Mouse (Mus musculus): ENCODE measurements around the gene Atf6. TPM values are rescaled to one million over a fixed set of nuclear protein-coding genes. Genes with fewer than 3 reads are reported as not detected.

Atf6 gene
- total and polyA plus RNA-seq, 3 experiments = 11.7 to 16.4 TPM; not detected in 1

- DNase-seq (ENCODE audit: low read depth, low spot score) = no peak
- no peak overlapping the region for H3K4me3 ChIP-seq (ENCODE audit: control insufficient read depth in 1 of 2, insufficient read depth in 1 of 2, low read depth in 2 of 2, low read length in 2 of 2)
- no peak overlapping the region for H3K27ac ChIP-seq (ENCODE audit: control insufficient read depth, low read depth, low read length)
- H3K4me1 ChIP-seq (ENCODE audit: control insufficient read depth in 1 of 2, insufficient read depth in 2 of 2, low read length in 2 of 2) = no peaks in the 10 kb centered on the region
- H3K9me3 ChIP-seq (replicated peaks; ENCODE audit: insufficient read depth, low read length) = no peaks in the 10 kb centered on the region
- no peaks in the 10 kb centered on the region for H3K79me2 ChIP-seq (ENCODE audit: control insufficient read depth, insufficient read depth, low read length, poor library complexity)
- no peaks in the 10 kb centered on the region for H3K27me3 ChIP-seq (ENCODE audit: control insufficient read depth in 1 of 2, insufficient read depth in 2 of 2, low read length in 2 of 2)
- H3K36me3 ChIP-seq (ENCODE audit: control insufficient read depth in 1 of 2, insufficient read depth in 2 of 2, low read length in 2 of 2) = peaks cover 0 to 5% of the 10 kb centered on the region in 2 experiments; a peak in 1 of 4 replicates
- H3K9ac ChIP-seq (ENCODE audit: control insufficient read depth, low read depth, low read length, poor library complexity, severe bottlenecking) = no peak overlapping the region
- no peak for TF ChIP-seq GATA1 (IDR thresholded peaks at IDR 0.05; ENCODE audit: low read depth, low read length)
- no peak for TF ChIP-seq POLR2AphosphoS2 (IDR thresholded peaks at IDR 0.05; ENCODE audit: low read length)
- TF ChIP-seq KAT2A (conservative IDR thresholded peaks at IDR 0.05; ENCODE audit: low read depth, low read length) = no peak
- no peak for TF ChIP-seq RAD21 (IDR thresholded peaks at IDR 0.05; ENCODE audit: low read depth, low read length)
- no peak for TF ChIP-seq MXI1 (IDR thresholded peaks at IDR 0.05; ENCODE audit: low read depth, low read length)
- no peak for TF ChIP-seq E2F4 (IDR thresholded peaks at IDR 0.05; ENCODE audit: borderline replicate concordance, low read depth, low read length)
- no peak for TF ChIP-seq MYC (IDR thresholded peaks at IDR 0.05; ENCODE audit: low read depth, low read length)
- no peak for TF ChIP-seq MEF2A (IDR thresholded peaks at IDR 0.05; ENCODE audit: extremely low read depth, insufficient replicate concordance, low read depth, low read length, poor library complexity, severe bottlenecking)
- TF ChIP-seq MAFK (IDR thresholded peaks at IDR 0.05; ENCODE audit: borderline replicate concordance, low read depth, low read length) = no peak
- TF ChIP-seq ZNF384 (IDR thresholded peaks at IDR 0.05; ENCODE audit: low read depth, low read length) = no peak
- no peak for TF ChIP-seq ZC3H11A (IDR thresholded peaks at IDR 0.05; ENCODE audit: low read depth, low read length)
- no peak for TF ChIP-seq NELFE (IDR thresholded peaks at IDR 0.05; ENCODE audit: low read depth, low read length)
- TF ChIP-seq SIN3A (IDR thresholded peaks at IDR 0.05; ENCODE audit: low read length) = no peak
- no peak for TF ChIP-seq CHD2 (IDR thresholded peaks at IDR 0.05; ENCODE audit: low read length)
- no peak for TF ChIP-seq POLR2A (IDR thresholded peaks at IDR 0.05; ENCODE audit: control insufficient read depth in 1 of 2, insufficient read depth in 1 of 2, low read depth in 1 of 2, low read length in 2 of 2, poor library complexity in 1 of 2)
Measured at GRCm38 (mm10) chr1:170815287-170816004, 52.1 kb downstream of the Atf6 start.

- Histone ChIP-seq H3K27ac (ENCODE audit: control insufficient read depth, low read depth, low read length) (no peak overlapping the region), H3K9ac (ENCODE audit: control insufficient read depth, low read depth, low read length, poor library complexity, severe bottlenecking) (no peak overlapping the region), H3K79me2 (ENCODE audit: control insufficient read depth, insufficient read depth, low read length, poor library complexity) (no peaks in the 10 kb centered on the region), H3K36me3 (ENCODE audit: control insufficient read depth in 1 of 2, insufficient read depth in 2 of 2, low read length in 2 of 2) (peaks cover 0 to 9% of the 10 kb centered on the region in 2 experiments; a peak in 2 of 4 replicates), H3K4me1 (ENCODE audit: control insufficient read depth in 1 of 2, insufficient read depth in 2 of 2, low read length in 2 of 2) (no peaks in the 10 kb centered on the region), H3K4me3 (ENCODE audit: control insufficient read depth in 1 of 2, insufficient read depth in 1 of 2, low read depth in 2 of 2, low read length in 2 of 2) (no peak overlapping the region), H3K27me3 (ENCODE audit: control insufficient read depth in 1 of 2, insufficient read depth in 2 of 2, low read length in 2 of 2) (no peaks in the 10 kb centered on the region), H3K9me3 (replicated peaks; ENCODE audit: insufficient read depth, low read length) (no peaks in the 10 kb centered on the region)
- TF ChIP-seq HCFC1 (IDR thresholded peaks at IDR 0.05; ENCODE audit: low read depth, low read length) = no peak
- no peak for TF ChIP-seq CHD2 (IDR thresholded peaks at IDR 0.05; ENCODE audit: low read length)
- TF ChIP-seq MXI1 (IDR thresholded peaks at IDR 0.05; ENCODE audit: low read depth, low read length) = no peak
- no peak for TF ChIP-seq CHD1 (IDR thresholded peaks at IDR 0.05; ENCODE audit: low read depth, low read length)
- TF ChIP-seq MAX (IDR thresholded peaks at IDR 0.05; ENCODE audit: low read length) = no peak
- TF ChIP-seq MYC (IDR thresholded peaks at IDR 0.05; ENCODE audit: low read depth, low read length) = no peak
- no peak for DNase-seq (ENCODE audit: low read depth, low spot score)
Measured at GRCm38 (mm10) chr1:170812822-170813221, 54.7 kb downstream of the Atf6 start.

Measured in MEL (cell line).